Mouse (Mus musculus): ENCODE results near the gene Ifngr1. TPM values are rescaled to one million over a fixed set of nuclear protein-coding genes. Genes with fewer than 3 reads are reported as not detected.

Gene Ifngr1
- polyA plus RNA-seq, 1 experiment = 15.6 TPM

- H3K4me2 ChIP-seq (ENCODE audit: low read depth) = no peak overlapping the region
- TF ChIP-seq USF1 (IDR thresholded peaks at IDR 0.05; ENCODE audit: low read depth) (no peak), TCF3 (IDR thresholded peaks at IDR 0.05; ENCODE audit: insufficient read length, low read depth) (no peak), MYOD1 (IDR thresholded peaks at IDR 0.05; ENCODE audit: control insufficient read depth in 1 of 3, insufficient read length in 2 of 3, low read depth in 2 of 3) (no peak), MYOG (IDR thresholded peaks at IDR 0.05; ENCODE audit: control insufficient read depth in 1 of 3, insufficient read depth in 1 of 3, insufficient read length in 2 of 3, low read depth in 2 of 3) (no peak), REST (IDR thresholded peaks at IDR 0.05; ENCODE audit: insufficient read depth, insufficient read length) (no peak)
- H3K27me3 ChIP-seq (ENCODE audit: control insufficient read depth, insufficient read depth, insufficient read length) = no peaks in the 10 kb centered on the region
- H3K4me3 ChIP-seq = no peak overlapping the region
- H3K36me3 ChIP-seq (ENCODE audit: control insufficient read depth, insufficient read depth) = no peaks in the 10 kb centered on the region
- H3ac ChIP-seq (ENCODE audit: control insufficient read depth, insufficient read length) = no peak overlapping the region
- H3K79me2 ChIP-seq (ENCODE audit: control insufficient read depth, insufficient read depth) = no peaks in the 10 kb centered on the region
These were observed 13.3 kb upstream of the Ifngr1 start for GRCm38 (mm10) chr10:19578409-19578986.

GRCm38 (mm10) chr10:19580660-19581059 lies 11.1 kb upstream of the Ifngr1 start:
- no peaks in the 10 kb centered on the region for H3K36me3 ChIP-seq (ENCODE audit: control insufficient read depth, insufficient read depth)
- H3ac ChIP-seq (ENCODE audit: control insufficient read depth, insufficient read length) = no peak overlapping the region
- H3K79me2 ChIP-seq (ENCODE audit: control insufficient read depth, insufficient read depth) = no peaks in the 10 kb centered on the region
- no peak for TF ChIP-seq CEBPB (IDR thresholded peaks at IDR 0.05; ENCODE audit: insufficient read depth, poor library complexity, severe bottlenecking)
- no peak for TF ChIP-seq TCF12 (IDR thresholded peaks at IDR 0.05; ENCODE audit: insufficient read depth, poor library complexity, severe bottlenecking)
- no peak for TF ChIP-seq E2F4 (IDR thresholded peaks at IDR 0.05; ENCODE audit: insufficient read depth)
- TF ChIP-seq REST (IDR thresholded peaks at IDR 0.05; ENCODE audit: insufficient read depth, insufficient read length) = no peak
- no peak for TF ChIP-seq MYOG (IDR thresholded peaks at IDR 0.05; ENCODE audit: control insufficient read depth in 1 of 3, insufficient read depth in 1 of 3, insufficient read length in 2 of 3, low read depth in 2 of 3)
- no peak for TF ChIP-seq USF1 (IDR thresholded peaks at IDR 0.05; ENCODE audit: low read depth)
- TF ChIP-seq MAX (IDR thresholded peaks at IDR 0.05; ENCODE audit: low read depth) = no peak
- TF ChIP-seq TCF3 (IDR thresholded peaks at IDR 0.05; ENCODE audit: insufficient read length, low read depth) = no peak
- no peak overlapping the region for H3K4me3 ChIP-seq
- no peaks in the 10 kb centered on the region for H3K27me3 ChIP-seq (ENCODE audit: control insufficient read depth, insufficient read depth, insufficient read length)
- no peak overlapping the region for H3K4me2 ChIP-seq (ENCODE audit: low read depth)

GRCm38 (mm10) chr10:19581844-19582582 lies 9.7 kb upstream of the Ifngr1 start:
- Histone ChIP-seq H3K4me3 (no peak overlapping the region), H3K79me2 (ENCODE audit: control insufficient read depth, insufficient read depth) (no peaks in the 10 kb centered on the region), H3K27me3 (ENCODE audit: control insufficient read depth, insufficient read depth, insufficient read length) (no peaks in the 10 kb centered on the region), H3K36me3 (ENCODE audit: control insufficient read depth, insufficient read depth) (no peaks in the 10 kb centered on the region), H3ac (ENCODE audit: control insufficient read depth, insufficient read length) (no peak overlapping the region), H3K4me2 (ENCODE audit: low read depth) (no peak overlapping the region)
- TF ChIP-seq MYOD1 (IDR thresholded peaks at IDR 0.05; ENCODE audit: control insufficient read depth in 1 of 3, insufficient read length in 2 of 3, low read depth in 2 of 3) (no peak), E2F4 (IDR thresholded peaks at IDR 0.05; ENCODE audit: insufficient read depth) (no peak), TCF12 (IDR thresholded peaks at IDR 0.05; ENCODE audit: insufficient read depth, poor library complexity, severe bottlenecking) (no peak), CEBPB (IDR thresholded peaks at IDR 0.05; ENCODE audit: insufficient read depth, poor library complexity, severe bottlenecking) (no peak), USF1 (IDR thresholded peaks at IDR 0.05; ENCODE audit: low read depth) (no peak), REST (IDR thresholded peaks at IDR 0.05; ENCODE audit: insufficient read depth, insufficient read length) (no peak), MAX (IDR thresholded peaks at IDR 0.05; ENCODE audit: low read depth) (no peak), TCF3 (IDR thresholded peaks at IDR 0.05; ENCODE audit: insufficient read length, low read depth) (no peak), POLR2AphosphoS2 (IDR thresholded peaks at IDR 0.05; ENCODE audit: insufficient read length, low read depth) (no peak), MYOG (IDR thresholded peaks at IDR 0.05; ENCODE audit: control insufficient read depth in 1 of 3, insufficient read depth in 1 of 3, insufficient read length in 2 of 3, low read depth in 2 of 3) (no peak), POLR2A (IDR thresholded peaks at IDR 0.05; ENCODE audit: insufficient read length, low read depth) (no peak), SRF (IDR thresholded peaks at IDR 0.05; ENCODE audit: control insufficient read depth, insufficient read length, low read depth) (no peak)

GRCm38 (mm10) chr10:19582806-19583430 lies 8.8 kb upstream of the Ifngr1 start:
- no peak overlapping the region for H3K4me2 ChIP-seq (ENCODE audit: low read depth)
- H3ac ChIP-seq (ENCODE audit: control insufficient read depth, insufficient read length) = no peak overlapping the region
- H3K36me3 ChIP-seq (ENCODE audit: control insufficient read depth, insufficient read depth) = no peaks in the 10 kb centered on the region
- no peaks in the 10 kb centered on the region for H3K27me3 ChIP-seq (ENCODE audit: control insufficient read depth, insufficient read depth, insufficient read length)
- H3K4me3 ChIP-seq = no peak overlapping the region
- no peak for TF ChIP-seq E2F4 (IDR thresholded peaks at IDR 0.05; ENCODE audit: insufficient read depth)
- TF ChIP-seq MAX (IDR thresholded peaks at IDR 0.05; ENCODE audit: low read depth) = no peak
- no peak for TF ChIP-seq REST (IDR thresholded peaks at IDR 0.05; ENCODE audit: insufficient read depth, insufficient read length)
- TF ChIP-seq MYOG (IDR thresholded peaks at IDR 0.05; ENCODE audit: control insufficient read depth in 1 of 3, insufficient read depth in 1 of 3, insufficient read length in 2 of 3, low read depth in 2 of 3) = no peak
- TF ChIP-seq POLR2AphosphoS2 (IDR thresholded peaks at IDR 0.05; ENCODE audit: insufficient read length, low read depth) = no peak
- TF ChIP-seq SRF (IDR thresholded peaks at IDR 0.05; ENCODE audit: control insufficient read depth, insufficient read length, low read depth) = no peak
- no peak for TF ChIP-seq MYOD1 (IDR thresholded peaks at IDR 0.05; ENCODE audit: control insufficient read depth in 1 of 3, insufficient read length in 2 of 3, low read depth in 2 of 3)
- no peak for TF ChIP-seq CEBPB (IDR thresholded peaks at IDR 0.05; ENCODE audit: insufficient read depth, poor library complexity, severe bottlenecking)
- no peak for TF ChIP-seq TCF12 (IDR thresholded peaks at IDR 0.05; ENCODE audit: insufficient read depth, poor library complexity, severe bottlenecking)
- no peak for TF ChIP-seq TCF3 (IDR thresholded peaks at IDR 0.05; ENCODE audit: insufficient read length, low read depth)
- TF ChIP-seq USF1 (IDR thresholded peaks at IDR 0.05; ENCODE audit: low read depth) = no peak
- no peak for TF ChIP-seq POLR2A (IDR thresholded peaks at IDR 0.05; ENCODE audit: insufficient read length, low read depth)
- H3K79me2 ChIP-seq (ENCODE audit: control insufficient read depth, insufficient read depth) = no peaks in the 10 kb centered on the region
